Mouse (Mus musculus) left cerebral cortex, postnatal 25 days (tissue): Measurements from ENCODE around the gene Olfr1297. TPM values are rescaled to one million over a fixed set of nuclear protein-coding genes. Genes with fewer than 3 reads are reported as not detected.

Experiments
- DNase-seq, 2 experiments: peaks; one replicate each; pipeline ENCODE4 v3.0.0; 2022; ENCODE audit warnings: low spot score in 2 of 2, mixed read lengths in 1 of 2
- intact Hi-C: fragments of 180-260 bp; cut with DNase I; formaldehyde crosslinking; loops from one replicate; pipeline ENCODE4 v1.15.1; 2025
- total RNA-seq, 2 experiments: library from RNA; stranded (reverse); gene quantifications; 2 replicates each; pipeline ENCODE4 v1.2.3; 2021

Olfr1297 gene
- total RNA-seq = not detected

GRCm38 (mm10) chr2:111626397-111626796 is at the start of gene Olfr1297:
Olfr1297 (minus strand) TSS chr2:111626497.
- intact Hi-C loops = no loop called here
- DNase-seq = no peak

- intact Hi-C loops = no loop called here
- DNase-seq = no peak
Measured at GRCm38 (mm10) chr2:111661119-111661518, 34.8 kb upstream of the Olfr1297 start, which contains the start of gene Olfr1299. Olfr1299 (plus strand) TSS chr2:111661419.

DNA sequence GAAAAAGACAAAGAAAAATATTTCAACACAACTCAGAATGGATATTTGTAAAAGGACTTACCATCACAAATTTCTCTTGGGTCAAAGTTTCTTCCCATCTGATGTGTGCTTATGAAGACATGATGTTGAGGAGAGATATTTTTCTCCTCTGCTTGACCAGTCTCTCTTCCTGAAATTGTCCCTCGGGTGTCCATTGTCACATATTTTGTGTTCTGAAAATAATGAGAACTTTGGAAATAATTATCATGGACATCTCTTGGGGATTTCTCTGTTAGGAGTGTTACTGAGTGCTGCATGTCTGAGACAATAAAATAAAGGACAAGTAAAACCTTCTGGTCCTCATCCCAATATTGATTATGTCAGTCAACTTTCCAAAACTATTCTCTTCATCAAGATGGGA is 22.8 kb upstream of the Olfr1297 start, which contains the start of gene Olfr1298:
Gene Olfr1298, minus strand, starts transcription at position 101 of the 400 bp plus-strand sequence.
- intact Hi-C loops = no loop called here
- no peak for DNase-seq

- intact Hi-C loops = no loop called here
- DNase-seq = no peak
Measured at GRCm38 (mm10) chr2:111569581-111569980, 56.7 kb downstream of the Olfr1297 start, which contains the start of gene Olfr1295. Olfr1295 (minus strand) TSS chr2:111569681.

Other genes starting within 250 kb of the Olfr1297 start
- not detected for gene Olfr1286, start 203.4 kb downstream of the Olfr1297 start, total RNA-seq
- gene Olfr1287, start 177.4 kb downstream of the Olfr1297 start, total RNA-seq = not detected
- not detected for gene Olfr1288, start 152.4 kb downstream of the Olfr1297 start, total RNA-seq
- not detected for gene Olfr1289, start 145.7 kb downstream of the Olfr1297 start, total RNA-seq
- not detected for gene Olfr1290, start 132.7 kb downstream of the Olfr1297 start, total RNA-seq
- not detected for gene Olfr1291-ps1, start 129.3 kb downstream of the Olfr1297 start, total RNA-seq
- not detected for gene Olfr1293-ps, start 101.3 kb downstream of the Olfr1297 start, total RNA-seq
- gene Olfr1294, start 86.2 kb downstream of the Olfr1297 start, total RNA-seq = not detected
- gene Olfr1295, start 56.8 kb downstream of the Olfr1297 start, total RNA-seq = not detected
- not detected for gene Olfr1298, start 22.7 kb upstream of the Olfr1297 start, total RNA-seq
- not detected for gene Olfr1299, start 34.9 kb upstream of the Olfr1297 start, total RNA-seq
- gene Olfr1301, start 124.5 kb upstream of the Olfr1297 start, total RNA-seq = not detected
- not detected for gene Olfr1302, start 150.9 kb upstream of the Olfr1297 start, total RNA-seq
- gene Olfr1303, start 193.8 kb upstream of the Olfr1297 start, total RNA-seq = not detected